Mouse (Mus musculus): Measurements from ENCODE around the gene Dtnbp1. TPM values are rescaled to one million over a fixed set of nuclear protein-coding genes. Genes with fewer than 3 reads are reported as not detected.

Gene Dtnbp1
- polyA plus RNA-seq, 1 experiment from 2014 or later = 55.6 TPM

DNA sequence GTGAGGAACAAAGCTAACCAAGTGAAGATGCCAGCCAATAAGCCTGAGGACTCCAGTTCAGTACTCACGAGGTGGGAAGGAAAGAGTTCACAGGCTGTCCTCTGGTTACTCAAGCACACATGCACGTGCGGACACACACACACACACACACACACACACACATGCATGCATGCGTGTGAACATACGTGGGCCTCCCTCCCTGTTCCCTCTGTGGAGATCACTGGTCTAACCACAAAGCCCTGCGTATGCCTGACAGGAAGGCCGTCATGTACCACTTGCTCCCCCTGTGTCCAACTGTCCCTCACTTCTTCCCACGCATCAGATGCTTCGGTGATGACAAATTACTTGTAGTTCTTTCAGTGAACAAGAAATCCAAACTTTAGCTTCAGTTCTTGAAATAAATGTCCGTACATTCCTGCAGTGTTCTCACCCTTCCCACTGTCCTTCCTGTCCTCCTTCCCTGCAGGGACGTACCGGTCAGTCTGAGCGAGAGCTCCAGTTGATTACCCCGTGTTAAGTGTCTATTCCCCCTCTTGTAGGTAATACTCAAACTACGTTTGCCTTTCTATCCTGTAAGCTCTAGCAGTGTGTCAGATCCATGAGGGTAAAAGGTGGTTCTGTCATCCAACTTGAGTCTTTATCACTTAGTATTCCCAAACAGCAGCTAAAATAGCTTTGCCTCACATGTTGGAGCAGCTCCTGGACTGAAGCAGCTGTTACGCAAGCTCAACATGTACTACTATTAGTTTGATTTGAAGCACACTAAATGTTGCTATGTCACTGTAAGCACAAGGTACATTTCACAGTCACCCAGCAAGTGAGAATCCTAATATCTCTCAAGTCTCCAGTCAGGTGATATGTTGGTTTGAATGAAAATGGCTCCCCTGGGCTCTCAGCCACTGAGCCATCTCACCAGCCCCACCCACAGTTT is 53.4 kb downstream of the Dtnbp1 start:
- Histone ChIP-seq H3K36me3 (ENCODE audit: control insufficient read depth, insufficient read depth, low read length) (peaks cover 8% of the 10 kb centered on the region; the same call in 1 of the 2 replicates), H3K9ac (ENCODE audit: low read depth, low read length) (no peak overlapping the region), H3K4me2 (ENCODE audit: low read depth, low read length) (no peak overlapping the region), H3K4me3 (ENCODE audit: low read depth, low read length) (no peak overlapping the region), H3K27ac (replicated peaks; ENCODE audit: low read depth, low read length) (no peak overlapping the region), H3K27me3 (replicated peaks; ENCODE audit: control insufficient read depth, insufficient read depth, low read length) (no peaks in the 10 kb centered on the region), H3K4me1 (ENCODE audit: control insufficient read depth, insufficient read depth, low read length) (peaks cover 5% of the 10 kb centered on the region; the same call in 1 of the 2 replicates), H3K9me3 (ENCODE audit: control insufficient read depth, low read length) (no peaks in the 10 kb centered on the region)
- WGBS = 86% methylated on average over 16 of the region's 16 CpGs
- no peak for ATAC-seq (ENCODE audit: low read depth)
- DNase-seq (ENCODE audit: low spot score) = no peak

- Histone ChIP-seq H3K36me3 (ENCODE audit: control insufficient read depth, insufficient read depth, low read length) (peaks cover 8% of the 10 kb centered on the region; the same call in 1 of the 2 replicates), H3K27me3 (replicated peaks; ENCODE audit: control insufficient read depth, insufficient read depth, low read length) (no peaks in the 10 kb centered on the region), H3K9me3 (ENCODE audit: control insufficient read depth, low read length) (no peaks in the 10 kb centered on the region), H3K27ac (replicated peaks; ENCODE audit: low read depth, low read length) (peak overlapping the region; percentile 33), H3K4me1 (ENCODE audit: control insufficient read depth, insufficient read depth, low read length) (peaks cover 5% of the 10 kb centered on the region; the same call in 1 of the 2 replicates), H3K9ac (ENCODE audit: low read depth, low read length) (peak overlapping the region; percentile 23; the same call in 1 of the 2 replicates), H3K4me3 (ENCODE audit: low read depth, low read length) (peak overlapping the region; percentile 23), H3K4me2 (ENCODE audit: low read depth, low read length) (peak overlapping the region; percentile 42)
- 34% methylated on average over 8 of the region's 8 CpGs for WGBS
- peak; percentile 50 for DNase-seq (ENCODE audit: low spot score)
- 0 out of 2 replicates have a peak, but pooled peaks have one; percentile 54 for ATAC-seq (ENCODE audit: low read depth)
These were observed 54.9 kb downstream of the Dtnbp1 start for GRCm38 (mm10) chr13:44946880-44947635.

DNA sequence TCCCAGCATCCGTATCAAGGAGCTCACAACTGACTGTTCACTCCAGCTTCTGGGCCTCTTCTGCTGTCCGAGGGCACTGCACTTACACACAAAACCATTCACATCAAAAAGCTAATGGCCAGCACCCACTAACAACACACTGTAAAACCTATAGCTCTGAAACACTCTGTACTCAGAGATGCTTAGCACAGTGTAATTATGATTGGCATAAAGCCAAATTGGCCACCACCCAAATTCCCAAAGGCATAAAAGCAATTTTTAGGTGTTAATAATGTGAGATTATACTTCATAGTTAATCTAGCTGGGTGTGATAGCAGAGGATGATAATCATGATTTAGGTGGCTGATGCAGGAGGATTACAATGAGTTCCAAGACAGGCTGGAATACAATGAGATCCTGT is 58.3 kb downstream of the Dtnbp1 start:
- Histone ChIP-seq H3K4me1 (ENCODE audit: control insufficient read depth, insufficient read depth, low read length) (peaks cover 14% of the 10 kb centered on the region), H3K36me3 (ENCODE audit: control insufficient read depth, insufficient read depth, low read length) (peaks cover 8% of the 10 kb centered on the region; the same call in 1 of the 2 replicates), H3K9me3 (ENCODE audit: control insufficient read depth, low read length) (no peaks in the 10 kb centered on the region), H3K27ac (replicated peaks; ENCODE audit: low read depth, low read length) (no peak overlapping the region), H3K4me2 (ENCODE audit: low read depth, low read length) (no peak overlapping the region), H3K9ac (ENCODE audit: low read depth, low read length) (no peak overlapping the region), H3K4me3 (ENCODE audit: low read depth, low read length) (no peak overlapping the region), H3K27me3 (replicated peaks; ENCODE audit: control insufficient read depth, insufficient read depth, low read length) (no peaks in the 10 kb centered on the region)
- ATAC-seq (ENCODE audit: low read depth) (peak; percentile 51; the same call in 1 of the 2 replicates), DNase-seq (ENCODE audit: low spot score) (peak; percentile 47)
- 69% methylated on average over 2 of the region's 2 CpGs for WGBS

DNA sequence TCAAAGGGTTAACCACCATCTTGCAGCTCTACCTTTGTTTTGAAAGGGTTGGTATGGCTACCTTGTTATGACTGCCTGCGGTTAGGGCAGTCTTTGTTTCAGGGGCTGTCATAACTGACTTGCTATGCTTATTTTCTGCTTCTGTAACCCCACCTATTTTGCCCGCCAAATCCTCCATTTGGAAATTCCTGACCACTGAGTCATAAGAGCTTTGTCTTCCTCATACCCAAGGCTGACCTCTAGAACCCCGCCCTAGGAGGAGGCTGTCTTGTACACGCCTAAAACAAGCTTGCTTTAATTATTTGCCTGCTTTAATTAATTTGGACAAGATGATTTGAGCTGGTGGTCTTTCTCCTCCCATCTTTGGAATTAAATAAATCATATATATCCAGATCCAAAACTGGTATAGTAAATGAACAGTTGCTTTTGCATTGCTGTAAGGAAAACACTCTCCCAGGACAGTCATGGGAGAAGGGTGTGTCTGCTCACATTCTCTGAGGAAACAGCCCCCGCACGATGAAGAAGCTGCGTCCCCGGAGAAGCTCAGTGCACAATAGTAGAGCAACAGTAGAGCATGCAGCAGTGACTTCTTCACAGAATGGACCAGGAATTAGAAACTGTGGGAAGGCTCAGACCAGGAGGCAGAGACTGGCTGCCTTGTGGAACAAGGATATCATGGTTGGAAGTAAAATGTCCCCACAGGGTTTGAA is 62.5 kb downstream of the Dtnbp1 start:
- 54% methylated on average over 8 of the region's 8 CpGs for WGBS
- no peaks in the 10 kb centered on the region for H3K9me3 ChIP-seq (ENCODE audit: control insufficient read depth, low read length)
- H3K4me2 ChIP-seq (ENCODE audit: low read depth, low read length) = no peak overlapping the region
- no peak overlapping the region for H3K4me3 ChIP-seq (ENCODE audit: low read depth, low read length)
- ATAC-seq (ENCODE audit: low read depth) = no peak
- H3K36me3 ChIP-seq (ENCODE audit: control insufficient read depth, insufficient read depth, low read length) = peaks cover 12% of the 10 kb centered on the region; the same call in 1 of the 2 replicates
- H3K27me3 ChIP-seq (replicated peaks; ENCODE audit: control insufficient read depth, insufficient read depth, low read length) = no peaks in the 10 kb centered on the region
- peak; percentile 64 for DNase-seq (ENCODE audit: low spot score)
- no peak overlapping the region for H3K9ac ChIP-seq (ENCODE audit: low read depth, low read length)
- peaks cover 8% of the 10 kb centered on the region; the same call in 1 of the 2 replicates for H3K4me1 ChIP-seq (ENCODE audit: control insufficient read depth, insufficient read depth, low read length)
- H3K27ac ChIP-seq (replicated peaks; ENCODE audit: low read depth, low read length) = no peak overlapping the region

DNA sequence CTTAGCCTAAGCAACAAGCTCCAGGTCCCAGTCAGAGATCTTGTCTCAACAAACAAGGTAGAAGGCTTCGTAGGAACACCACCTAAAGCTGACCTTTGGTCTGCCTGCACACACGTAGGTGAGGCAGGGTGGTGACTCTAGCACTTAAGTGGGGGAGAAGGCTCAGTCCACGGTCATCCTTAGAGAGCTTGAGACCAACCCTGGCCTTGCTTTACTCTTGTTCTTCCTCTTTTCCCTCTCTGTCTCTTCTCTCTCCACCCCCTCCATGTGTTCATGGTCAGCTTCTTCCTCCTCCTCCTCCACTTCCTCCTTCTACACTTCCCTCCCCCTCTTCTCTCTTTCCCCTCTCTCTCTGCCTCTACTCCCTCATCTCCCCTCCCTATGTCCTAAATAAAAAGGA is 64.3 kb downstream of the Dtnbp1 start:
- 0 out of 2 replicates have a peak, but pooled peaks cover 5% of the 10 kb centered on the region for H3K36me3 ChIP-seq (ENCODE audit: control insufficient read depth, insufficient read depth, low read length)
- no peak overlapping the region for H3K4me3 ChIP-seq (ENCODE audit: low read depth, low read length)
- H3K4me1 ChIP-seq (ENCODE audit: control insufficient read depth, insufficient read depth, low read length) = peaks cover 8% of the 10 kb centered on the region; the same call in 1 of the 2 replicates
- WGBS = 84% methylated on average over 3 of the region's 3 CpGs
- no peak overlapping the region for H3K27ac ChIP-seq (replicated peaks; ENCODE audit: low read depth, low read length)
- no peak overlapping the region for H3K9ac ChIP-seq (ENCODE audit: low read depth, low read length)
- no peaks in the 10 kb centered on the region for H3K27me3 ChIP-seq (replicated peaks; ENCODE audit: control insufficient read depth, insufficient read depth, low read length)
- no peak for ATAC-seq (ENCODE audit: low read depth)
- H3K4me2 ChIP-seq (ENCODE audit: low read depth, low read length) = no peak overlapping the region
- H3K9me3 ChIP-seq (ENCODE audit: control insufficient read depth, low read length) = no peaks in the 10 kb centered on the region
- DNase-seq (ENCODE audit: low spot score) = no peak

DNA sequence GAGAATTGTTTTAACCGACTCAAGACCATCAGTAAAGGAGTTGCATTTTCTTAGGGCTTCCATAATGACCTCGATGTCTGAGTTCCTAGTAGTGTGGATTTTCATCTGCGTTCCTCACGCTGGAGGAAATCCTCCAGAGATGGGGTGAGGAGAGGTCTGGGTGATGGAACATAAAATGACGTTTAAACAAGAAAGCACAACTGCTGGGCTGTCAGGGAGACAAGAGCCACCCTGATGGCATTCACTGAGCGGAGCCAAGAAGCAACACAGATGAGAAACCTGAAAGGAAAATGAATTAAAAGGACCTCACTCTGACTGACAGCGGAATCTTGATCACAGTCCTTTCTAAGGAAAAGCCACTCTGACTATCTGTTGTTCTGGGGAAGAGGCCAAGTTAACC is 68.4 kb downstream of the Dtnbp1 start:
- H3K36me3 ChIP-seq (ENCODE audit: control insufficient read depth, insufficient read depth, low read length) = 0 out of 2 replicates have a peak, but pooled peaks cover 5% of the 10 kb centered on the region
- H3K9ac ChIP-seq (ENCODE audit: low read depth, low read length) = no peak overlapping the region
- DNase-seq (ENCODE audit: low spot score) (no peak), ATAC-seq (ENCODE audit: low read depth) (no peak)
- no peak overlapping the region for H3K4me3 ChIP-seq (ENCODE audit: low read depth, low read length)
- H3K27ac ChIP-seq (replicated peaks; ENCODE audit: low read depth, low read length) = no peak overlapping the region
- H3K9me3 ChIP-seq (ENCODE audit: control insufficient read depth, low read length) = no peaks in the 10 kb centered on the region
- no peaks in the 10 kb centered on the region for H3K27me3 ChIP-seq (replicated peaks; ENCODE audit: control insufficient read depth, insufficient read depth, low read length)
- WGBS = 62% methylated on average over 7 of the region's 7 CpGs
- no peaks in the 10 kb centered on the region for H3K4me1 ChIP-seq (ENCODE audit: control insufficient read depth, insufficient read depth, low read length)
- H3K4me2 ChIP-seq (ENCODE audit: low read depth, low read length) = no peak overlapping the region

- Histone ChIP-seq H3K36me3 (ENCODE audit: control insufficient read depth, insufficient read depth, low read length) (0 out of 2 replicates have a peak, but pooled peaks cover 5% of the 10 kb centered on the region), H3K4me2 (ENCODE audit: low read depth, low read length) (no peak overlapping the region), H3K9ac (ENCODE audit: low read depth, low read length) (no peak overlapping the region), H3K9me3 (ENCODE audit: control insufficient read depth, low read length) (no peaks in the 10 kb centered on the region), H3K4me1 (ENCODE audit: control insufficient read depth, insufficient read depth, low read length) (no peaks in the 10 kb centered on the region), H3K27ac (replicated peaks; ENCODE audit: low read depth, low read length) (no peak overlapping the region), H3K4me3 (ENCODE audit: low read depth, low read length) (no peak overlapping the region), H3K27me3 (replicated peaks; ENCODE audit: control insufficient read depth, insufficient read depth, low read length) (no peaks in the 10 kb centered on the region)
- DNase-seq (ENCODE audit: low spot score) (no peak), ATAC-seq (ENCODE audit: low read depth) (no peak)
- 69% methylated on average over 18 of the region's 18 CpGs for WGBS
These were observed 69.4 kb downstream of the Dtnbp1 start for GRCm38 (mm10) chr13:44932307-44933264.

Data from embryonic facial prominence, embryonic 14.5 days (tissue).